Mouse (Mus musculus) forebrain, embryonic 10.5 days (tissue): ENCODE results near the gene Zfp995. TPM values are rescaled to one million over a fixed set of nuclear protein-coding genes. Genes with fewer than 3 reads are reported as not detected.
"Not testable (repeated sequence)": the region's sequence is repeated elsewhere in the genome, so short reads cannot be mapped to it uniquely, and the experiment has no call there.

Source experiments
- DNase-seq: peaks from one replicate; pipeline ENCODE4 v3.0.0-alpha.2; 2017; ENCODE audit warnings: low spot score; ENCODE audit errors: extremely low spot score
- H3K27ac ChIP-seq: fragments of 300-500 bp; sonication (generic); 2 replicates; pipeline ENCODE4 v1.5.1; 2016; ENCODE audit warnings: mild to moderate bottlenecking
- H3K27me3 ChIP-seq: fragments of 300-500 bp; sonication (generic); 2 replicates; pipeline ENCODE4 v1.6.1; 2016; ENCODE audit warnings: mild to moderate bottlenecking; ENCODE audit not compliant: poor library complexity, severe bottlenecking
- H3K36me3 ChIP-seq: fragments of 300-500 bp; sonication (generic); replicated peaks from 2 replicates; pipeline ENCODE4 v1.6.1; 2016; ENCODE audit warnings: mild to moderate bottlenecking, moderate library complexity
- H3K4me1 ChIP-seq: fragments of 300-500 bp; sonication (generic); 2 replicates; pipeline ENCODE4 v1.6.1; 2016
- H3K4me3 ChIP-seq: fragments of 300-500 bp; sonication (generic); 2 replicates; pipeline ENCODE4 v1.5.1; 2016; ENCODE audit warnings: mild to moderate bottlenecking, moderate library complexity
- H3K9me3 ChIP-seq: fragments of 300-500 bp; sonication (generic); 2 replicates; pipeline ENCODE4 v1.6.1; 2016; ENCODE audit warnings: mild to moderate bottlenecking, moderate library complexity
- WGBS: fragments of 180-500 bp; shearing (Covaris S2); methylation state at CpG from one replicate; pipeline ENCODE4 v1.1.7; 2016; 5-methylcytosine and 5-hydroxymethylcytosine counted together
- polyA plus RNA-seq: library from polyadenylated mRNA; unstranded; fragments of >200 nt; fragmentation: Nextera tagmentation; extraction: Ambion mirVana; gene quantifications from 2 replicates; pipeline ENCODE4 v1.2.1, GENCODE M21; 2016

Gene Zfp995
- 6.0 and 7.1 TPM in 2 replicates for polyA plus RNA-seq

- H3K36me3 ChIP-seq, H3K9me3 ChIP-seq, H3K27me3 ChIP-seq, H3K4me1 ChIP-seq: not testable (repeated sequence)
- H3K4me3 ChIP-seq, result peak within 1 kb of the TSS; percentile 72
- H3K27ac ChIP-seq, result peak within 1 kb of the TSS; percentile 84
- DNase-seq, result peak; percentile 68
- under 1% methylated on average over 24 of the region's 24 CpGs for WGBS
Observed at GRCm38 (mm10) chr17:21909456-21910052, at the start of gene Zfp995. Gene Zfp995, minus strand, starts transcription at chr17:21909926.

DNA sequence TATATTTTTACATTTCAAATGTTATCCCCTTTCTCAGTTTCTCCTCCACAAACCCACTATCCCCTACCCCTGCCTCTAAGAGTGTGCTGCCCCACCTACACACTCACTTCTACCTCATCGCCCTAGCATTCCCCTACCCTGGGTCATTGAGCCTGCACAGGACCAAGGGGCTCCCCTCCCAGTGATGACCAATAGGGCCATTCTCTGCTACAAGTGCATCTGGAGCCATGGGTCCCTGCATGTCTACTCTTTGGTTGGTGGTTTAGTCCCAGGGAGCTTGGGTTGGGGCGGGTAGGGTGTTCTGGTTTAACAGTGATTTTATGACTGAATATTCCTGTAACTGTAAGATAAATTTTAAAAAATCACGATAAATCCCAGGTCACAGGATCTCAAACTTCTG is 687 bp downstream of the Zfp995 start:
- H3K27ac ChIP-seq, result peak overlapping the region; percentile 84
- H3K9me3 ChIP-seq, result no peaks in the 10 kb centered on the region
- DNase-seq, result peak; percentile 20
- peak overlapping the region; percentile 72 for H3K4me3 ChIP-seq
- H3K4me1 ChIP-seq, result peaks cover 6% of the 10 kb centered on the region; the same call in 1 of the 2 replicates
- H3K27me3 ChIP-seq, result no peaks in the 10 kb centered on the region
- H3K36me3 ChIP-seq, result peaks cover 3% of the 10 kb centered on the region
- WGBS, result 7% methylated on average over 3 of the region's 3 CpGs

- Histone ChIP-seq H3K9me3 (peaks cover 19% of the 10 kb centered on the region; the same call in 1 of the 2 replicates), H3K4me3 (no peak overlapping the region), H3K4me1 (no peaks in the 10 kb centered on the region), H3K36me3 (no peaks in the 10 kb centered on the region), H3K27me3 (no peaks in the 10 kb centered on the region), H3K27ac (no peak overlapping the region)
- no peak for DNase-seq
- 86% methylated on average over 1 of the region's 1 CpGs for WGBS
Observed at GRCm38 (mm10) chr17:21871256-21871655, 38.5 kb downstream of the Zfp995 start.

- peaks cover 11% of the 10 kb centered on the region for H3K4me1 ChIP-seq
- 94% methylated on average over 8 of the region's 8 CpGs for WGBS
- H3K36me3 ChIP-seq, H3K27ac ChIP-seq, H3K27me3 ChIP-seq, H3K4me3 ChIP-seq, H3K9me3 ChIP-seq, DNase-seq: not testable (repeated sequence)
Observed at GRCm38 (mm10) chr17:21846322-21846582, 63.5 kb downstream of the Zfp995 start.

DNA sequence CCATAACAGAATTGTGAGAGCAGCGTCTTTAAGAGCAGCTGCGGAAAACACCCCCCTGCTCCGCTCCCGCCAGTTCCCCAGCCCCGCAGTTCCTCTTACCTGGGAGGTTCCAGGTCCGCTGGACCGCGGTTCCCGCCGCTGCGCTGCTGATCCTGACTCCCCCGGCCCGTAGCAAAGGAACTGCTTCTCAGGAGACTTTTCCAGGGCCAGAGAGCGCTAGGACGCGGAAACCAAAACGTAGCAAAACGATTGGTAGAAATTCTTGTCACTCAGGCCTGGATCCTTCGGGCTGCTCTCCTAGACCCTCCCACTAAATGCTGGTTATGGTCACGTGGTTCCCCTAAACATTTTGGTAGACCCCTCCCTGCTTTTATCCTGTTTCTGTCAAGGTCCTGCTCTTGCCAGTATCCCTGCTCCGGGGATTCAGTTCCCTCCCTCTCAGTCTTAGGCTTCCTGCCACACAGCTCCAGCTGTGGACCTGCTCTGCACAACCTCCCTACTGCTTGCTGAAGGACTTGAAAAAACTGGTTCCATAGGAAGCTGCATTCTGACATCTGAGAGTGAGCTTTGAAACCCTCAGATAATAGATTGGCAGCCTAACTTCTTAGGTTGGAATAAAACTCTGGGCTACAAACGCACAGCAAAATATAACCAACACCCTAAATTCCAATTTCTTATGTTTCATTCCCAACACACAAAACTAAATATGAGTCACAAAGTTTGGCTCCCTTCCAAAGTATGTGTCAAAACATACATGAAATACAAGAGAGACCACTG is 64.0 kb downstream of the Zfp995 start, which contains the start of gene Zfp820:
Zfp820 (minus strand) TSS at position 228 of the 777 bp plus-strand sequence.
- WGBS, result 4% methylated on average over 22 of the region's 22 CpGs
- Histone ChIP-seq H3K27ac (peak within 1 kb of the TSS; percentile 88), H3K4me3 (peak within 1 kb of the TSS; percentile 69)

GRCm38 (mm10) chr17:21838510-21838909 is 71.2 kb downstream of the Zfp995 start:
- H3K27ac ChIP-seq, result no peak overlapping the region
- peaks cover 15% of the 10 kb centered on the region for H3K36me3 ChIP-seq
- H3K4me3 ChIP-seq, result no peak overlapping the region
- H3K9me3 ChIP-seq, result no peaks in the 10 kb centered on the region
- DNase-seq, result no peak
- no peaks in the 10 kb centered on the region for H3K27me3 ChIP-seq
- 69% methylated on average over 2 of the region's 2 CpGs for WGBS
- H3K4me1 ChIP-seq, result no peaks in the 10 kb centered on the region

More for the DNA sequence above, 64.0 kb downstream of the Zfp995 start, which contains the start of gene Zfp820:
- Histone ChIP-seq H3K36me3 (no peaks in the 10 kb centered on the region), H3K27me3 (no peaks in the 10 kb centered on the region), H3K9me3 (no peaks in the 10 kb centered on the region), H3K4me1 (peaks cover 11% of the 10 kb centered on the region)
- peak; percentile 83 for DNase-seq

Other genes with a start within 250 kb of the Zfp995 start
- gene Gm10226, start 218.1 kb downstream of the Zfp995 start, polyA plus RNA-seq, result 7.8 and 9.1 TPM in 2 replicates
- 19.8 and 20.1 TPM in 2 replicates for gene Zfp760, start 202.2 kb downstream of the Zfp995 start, polyA plus RNA-seq
- 8.1 and 8.3 TPM in 2 replicates for gene Zfp229, start 179.1 kb downstream of the Zfp995 start, polyA plus RNA-seq
- 6.9 and 7.5 TPM in 2 replicates for gene Zfp820, start 64.2 kb downstream of the Zfp995 start, polyA plus RNA-seq
- 22.0 and 23.0 TPM in 2 replicates for gene Zfp942, start 52.5 kb upstream of the Zfp995 start, polyA plus RNA-seq
- 14.4 and 15.1 TPM in 2 replicates for gene Zfp943, start 52.6 kb upstream of the Zfp995 start, polyA plus RNA-seq